Mouse (Mus musculus) liver, postnatal 0 days (tissue): ENCODE results near the gene Sdhb.

Experiments
- CTCF ChIP-seq: sonication (generic); IDR thresholded peaks from 2 replicates; pipeline ENCODE4 v1.5.1; 2016; ENCODE audit warnings: antibody characterized with exemption, low read depth
- EP300 ChIP-seq: IDR thresholded peaks from 2 replicates; pipeline ENCODE4 v1.6.1; 2016; ENCODE audit warnings: antibody characterized with exemption, low read depth, mild to moderate bottlenecking

GRCm38 (mm10) chr4:140984544-140984943 lies 23.5 kb downstream of the Sdhb start:
- no peak for TF ChIP-seq CTCF
- TF ChIP-seq EP300 = no peak
